Comparison of ENCODE assay signal across 21 mouse cellular contexts in genomic region chr7:67245255-67245654, GRCm38 (mm10). TPM values are rescaled to one million over a fixed set of nuclear protein-coding genes. Genes with fewer than 3 reads are reported as not detected.
DNase-seq lines count a peak whose midpoint lies in the region; ATAC-seq and TF ChIP-seq lines count a peak whose summit lies in the region.
"Had no signal": no experiment of that assay in that cellular context is flagged by ENCODE, and none has a peak within 500 bp of the region (broad histone marks: within the 10 kb centered on the region; RNA-seq: fewer than 3 reads in every experiment).

No protein-coding gene starts in this region.

- TF ChIP-seq POLR2A in MEL (IDR thresholded peaks at IDR 0.05; ENCODE audit: control insufficient read depth in 1 of 2, insufficient read depth in 1 of 2, low read depth in 1 of 2, low read length in 2 of 2, poor library complexity in 1 of 2) = no peak

- TF ChIP-seq EP300 in MEL (IDR thresholded peaks at IDR 0.05; ENCODE audit: low read depth in 1 of 2, low read length in 2 of 2) = peak; percentile 16 to 47; a peak in 1 of 4 replicates

- H3K9me3 ChIP-seq in MEL (replicated peaks; ENCODE audit: insufficient read depth, low read length) = no peaks in the 10 kb centered on the region
- H3K9me3 ChIP-seq: heart, embryonic 10.5 days; hindbrain, embryonic 12.5 days; hindbrain, embryonic 15.5 days had no signal

- no peak for DNase-seq in layer of hippocampus, adult 2 months (ENCODE audit: low spot score in 2 of 2)
- DNase-seq in layer of hippocampus, adult 11-12 months (ENCODE audit: low spot score) = no peak
- no peak for DNase-seq in MEL (ENCODE audit: low read depth, low spot score)
- no peak for DNase-seq in kidney, postnatal 14 days
- no peak for DNase-seq in gastrocnemius, postnatal 4 days (ENCODE audit: low spot score in 2 of 2)
- DNase-seq: adrenal gland, adult 8-10 months; adrenal gland, postnatal 25 days; cerebellum, adult 18-20 months; cerebellum, adult 9-10 months; cerebellum, postnatal 14 days; forebrain, postnatal 0 days; gastrocnemius, postnatal 25 days; heart, adult 2 months; heart, postnatal 10 days had no signal

- H3K9ac ChIP-seq in MEL (ENCODE audit: control insufficient read depth, low read depth, low read length, poor library complexity, severe bottlenecking) = no peak overlapping the region
- H3K9ac ChIP-seq: forebrain, postnatal 0 days; hindbrain, embryonic 12.5 days; hindbrain, embryonic 15.5 days had no signal

- H3K27ac ChIP-seq in layer of hippocampus, adult 2 months = peak overlapping the region; percentile 2; the same call in 1 of the 2 replicates
- H3K27ac ChIP-seq in MEL (ENCODE audit: control insufficient read depth, low read depth, low read length) = no peak overlapping the region
- H3K27ac ChIP-seq: heart, embryonic 10.5 days; hindbrain, embryonic 12.5 days; hindbrain, embryonic 15.5 days had no signal

- H3K79me2 ChIP-seq in MEL (ENCODE audit: control insufficient read depth, insufficient read depth, low read length, poor library complexity) = no peaks in the 10 kb centered on the region

- no peak overlapping the region for H3K4me3 ChIP-seq in layer of hippocampus, adult 2 months
- H3K4me3 ChIP-seq in MEL (ENCODE audit: control insufficient read depth in 1 of 2, insufficient read depth in 1 of 2, low read depth in 2 of 2, low read length in 2 of 2) = no peak overlapping the region
- H3K4me3 ChIP-seq: heart, adult 2 months; heart, embryonic 10.5 days; hindbrain, embryonic 12.5 days; hindbrain, embryonic 15.5 days had no signal

- peaks cover 0 to 11% of the 10 kb centered on the region in 2 experiments; a peak in 3 of 4 replicates for H3K4me1 ChIP-seq in MEL (ENCODE audit: control insufficient read depth in 1 of 2, insufficient read depth in 2 of 2, low read length in 2 of 2)
- H3K4me1 ChIP-seq: heart, embryonic 10.5 days; hindbrain, embryonic 12.5 days; hindbrain, embryonic 15.5 days had no signal

- TF ChIP-seq RAD21 in MEL (IDR thresholded peaks at IDR 0.05; ENCODE audit: low read depth, low read length) = no peak

- TF ChIP-seq CTCF in layer of hippocampus, adult 2 months (conservative IDR thresholded peaks at IDR 0.05) = no peak
- no peak for TF ChIP-seq CTCF in MEL (IDR thresholded peaks at IDR 0.05 in 2 of 3, conservative IDR thresholded peaks at IDR 0.05 in 1 of 3; ENCODE audit: control insufficient read depth in 1 of 3, insufficient read depth in 1 of 3, low read depth in 2 of 3, low read length in 3 of 3, poor library complexity in 1 of 3, severe bottlenecking in 1 of 3)

- peak; percentile 41; the same call in 1 of the 2 replicates for ATAC-seq in erythroid progenitor cell, adult 5-6 weeks (replicated peaks; ENCODE audit: low FRiP score, poor library complexity, severe bottlenecking)
- ATAC-seq: activated CD4-positive, CD25-positive, alpha-beta regulatory T cell, adult 4 months; CD4-positive, CD25-positive, alpha-beta regulatory T cell, adult 4 months; forebrain, embryonic 14.5 days; forebrain, postnatal 0 days had no signal

- peaks cover 2 to 13% of the 10 kb centered on the region in 2 experiments; a peak in 3 of 4 replicates for H3K36me3 ChIP-seq in MEL (ENCODE audit: control insufficient read depth in 1 of 2, insufficient read depth in 2 of 2, low read length in 2 of 2)

- no peaks in the 10 kb centered on the region for H3K27me3 ChIP-seq in MEL (ENCODE audit: control insufficient read depth in 1 of 2, insufficient read depth in 2 of 2, low read length in 2 of 2)
- H3K27me3 ChIP-seq: hindbrain, embryonic 12.5 days; hindbrain, embryonic 15.5 days had no signal

TF ChIP-seq in MEL, 35 proteins besides CTCF, POLR2A, EP300 and RAD21:
- peak; percentile 80; the same call in 1 of the 2 replicates for TF ChIP-seq MEF2A (IDR thresholded peaks at IDR 0.05; ENCODE audit: extremely low read depth, insufficient replicate concordance, low read depth, low read length, poor library complexity, severe bottlenecking)
- no peak for TF ChIP-seq SIN3A (IDR thresholded peaks at IDR 0.05; ENCODE audit: low read length)
- peak; percentile 58 for TF ChIP-seq ETS1 (IDR thresholded peaks at IDR 0.05; ENCODE audit: low read depth, low read length)
- TF ChIP-seq MAZ (IDR thresholded peaks at IDR 0.05; ENCODE audit: low read depth, low read length) = no peak
- TF ChIP-seq USF1 (IDR thresholded peaks at IDR 0.05; ENCODE audit: low read depth, low read length) = no peak
- TF ChIP-seq ELF1 (IDR thresholded peaks at IDR 0.05; ENCODE audit: low read depth, low read length) = no peak
- peak; percentile 29; the same call in 1 of the 2 replicates for TF ChIP-seq GATA1 (IDR thresholded peaks at IDR 0.05; ENCODE audit: low read depth, low read length)
- peak; percentile 40; the same call in 1 of the 2 replicates for TF ChIP-seq TCF12 (IDR thresholded peaks at IDR 0.05; ENCODE audit: low read depth, low read length)
- no peak for TF ChIP-seq ZNF384 (IDR thresholded peaks at IDR 0.05; ENCODE audit: low read depth, low read length)
- TF ChIP-seq NELFE (IDR thresholded peaks at IDR 0.05; ENCODE audit: low read depth, low read length) = no peak
TF ChIP-seq in MEL: peak in this region for 4.

RNA-seq across cellular contexts. Expression of gene Lysmd4, which starts 22.9 kb away (rescaled TPM):
- total RNA-seq in layer of hippocampus, adult 2 months (2021) = 10 to 100 TPM; 33.7 to 34.7 TPM
- 5.0 and 5.2 TPM in 2 replicates for total RNA-seq in MEL (2012; rRNA removed)
- polyA plus RNA-seq in MEL (2012; ENCODE audit: insufficient read depth in 1 of 2, insufficient read length in 2 of 2, low read depth in 1 of 2, low replicate concordance in 2 of 2, missing spikeins in 1 of 2) = 1 to 10 TPM in 1 of 2 experiments, not detected in 1; 7.9 TPM
- total RNA-seq in erythroid progenitor cell, adult 5-6 weeks (2015; ENCODE audit: low replicate concordance) = 1.8 TPM in 1 of 2 replicates, not detected in the other
- 1.3 and 2.3 TPM in 2 replicates for total RNA-seq in erythroid progenitor cell, adult 5-6 weeks (2017; ENCODE audit: low replicate concordance)
- 10 to 100 TPM; 14.5 to 15.0 TPM for total RNA-seq in gastrocnemius, postnatal 4 days (2021)
